Mouse (Mus musculus): ENCODE results near the gene Ece2. TPM values are rescaled to one million over a fixed set of nuclear protein-coding genes. Genes with fewer than 3 reads are reported as not detected.
A peak's percentile ranks its signal among the peaks of the same experiment; 100 is the strongest.

Ece2 gene
- under 1 TPM in 1 of 2 experiments, not detected in 1; 0.42 TPM for total RNA-seq (2021)
- long read RNA-seq, experiment 1, result 0 reads
- long read RNA-seq, experiment 2, result 0 reads

DNA sequence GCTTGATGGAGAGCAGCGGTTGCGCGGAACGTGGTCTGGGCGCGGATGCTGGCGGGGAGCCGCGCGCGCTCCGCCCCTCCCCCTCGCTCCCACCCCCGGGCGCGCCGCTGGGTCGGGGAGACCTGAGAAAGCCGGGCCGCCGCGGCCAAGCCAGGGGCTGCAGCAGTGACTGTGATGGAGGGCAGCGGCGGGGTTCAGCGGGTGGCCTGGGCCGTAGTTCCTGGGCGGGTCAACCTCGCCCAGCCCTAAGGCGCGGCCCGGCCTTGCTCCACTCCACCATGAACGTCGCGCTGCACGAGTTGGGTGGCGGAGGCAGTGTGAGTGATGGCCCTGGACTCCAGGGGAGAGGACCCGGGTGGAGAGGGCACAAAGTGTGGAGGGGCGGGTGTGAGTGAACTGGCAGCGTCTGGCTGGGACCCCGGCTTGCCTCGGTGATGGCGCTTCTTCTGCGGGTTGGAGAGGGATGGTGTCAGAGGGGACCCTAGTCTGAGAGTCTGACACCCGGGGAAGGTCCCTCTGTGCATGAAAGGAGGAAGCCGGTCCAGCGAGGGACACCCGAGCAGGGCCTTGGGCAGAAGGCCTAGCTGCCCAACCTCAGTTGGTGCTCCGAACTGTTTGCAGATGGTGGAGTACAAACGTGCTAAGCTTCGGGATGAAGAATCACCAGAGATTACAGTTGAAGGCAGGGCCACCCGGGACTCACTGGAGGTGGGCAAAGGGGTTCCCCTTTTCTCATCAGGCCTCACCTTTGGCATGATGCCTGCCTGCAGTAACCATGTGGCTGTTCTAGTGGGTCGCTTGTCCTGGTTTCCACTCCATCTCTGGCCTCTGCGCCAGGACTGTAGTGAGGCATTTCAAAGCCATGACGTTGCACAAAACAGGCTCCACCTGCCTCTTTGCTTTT is at the start of gene Ece2:
Gene Ece2 (plus strand): TSS at position 98 of the 904 bp plus-strand sequence.
- TF ChIP-seq CTCF (IDR thresholded peaks at IDR 0.05), result no peak
- intact Hi-C loops (cut with DNase I), result no loop called here
- H3K4me3 ChIP-seq, result peak within 1 kb of the TSS; percentile 71
- peak; percentile 35 for DNase-seq
- H3K27ac ChIP-seq, result no peak within 1 kb of the TSS

DNA sequence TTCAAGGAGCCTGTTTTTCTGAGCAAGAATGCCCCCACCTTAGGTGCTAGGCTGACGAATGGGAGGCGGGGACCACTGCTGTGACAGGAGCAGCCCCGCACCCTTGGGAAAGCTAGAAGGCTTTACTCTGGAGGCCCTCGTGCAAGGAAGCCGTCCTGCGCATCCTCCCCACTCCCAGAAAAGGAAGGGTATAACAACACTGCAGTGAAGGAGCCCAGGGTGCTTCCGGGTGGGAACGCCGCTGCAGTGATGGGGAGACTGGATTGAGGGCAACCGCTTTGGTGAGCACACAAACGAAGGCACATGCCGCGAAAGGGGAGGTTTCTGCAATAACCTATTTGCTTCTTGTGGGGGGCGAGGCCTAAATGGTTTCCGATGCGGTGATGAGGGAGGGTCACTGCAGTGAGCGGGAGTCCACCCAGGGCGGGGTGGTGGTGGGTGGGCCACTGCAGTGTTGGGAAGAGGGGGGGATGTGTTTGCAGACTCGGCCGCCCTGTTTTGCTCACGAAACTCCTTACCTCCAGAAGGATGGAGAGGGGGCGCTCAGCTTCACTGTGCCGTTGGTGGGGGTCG is 40.2 kb upstream of the Ece2 start, which contains the start of gene Vwa5b2:
Gene Vwa5b2 (plus strand): TSS at position 106 of the 573 bp plus-strand sequence.
- no peak within 1 kb of the TSS for H3K27ac ChIP-seq
- no peak for TF ChIP-seq CTCF (IDR thresholded peaks at IDR 0.05)
- no peak for DNase-seq
- intact Hi-C loops (cut with DNase I), result no loop called here
- H3K4me3 ChIP-seq, result peak within 1 kb of the TSS; percentile 64

DNA sequence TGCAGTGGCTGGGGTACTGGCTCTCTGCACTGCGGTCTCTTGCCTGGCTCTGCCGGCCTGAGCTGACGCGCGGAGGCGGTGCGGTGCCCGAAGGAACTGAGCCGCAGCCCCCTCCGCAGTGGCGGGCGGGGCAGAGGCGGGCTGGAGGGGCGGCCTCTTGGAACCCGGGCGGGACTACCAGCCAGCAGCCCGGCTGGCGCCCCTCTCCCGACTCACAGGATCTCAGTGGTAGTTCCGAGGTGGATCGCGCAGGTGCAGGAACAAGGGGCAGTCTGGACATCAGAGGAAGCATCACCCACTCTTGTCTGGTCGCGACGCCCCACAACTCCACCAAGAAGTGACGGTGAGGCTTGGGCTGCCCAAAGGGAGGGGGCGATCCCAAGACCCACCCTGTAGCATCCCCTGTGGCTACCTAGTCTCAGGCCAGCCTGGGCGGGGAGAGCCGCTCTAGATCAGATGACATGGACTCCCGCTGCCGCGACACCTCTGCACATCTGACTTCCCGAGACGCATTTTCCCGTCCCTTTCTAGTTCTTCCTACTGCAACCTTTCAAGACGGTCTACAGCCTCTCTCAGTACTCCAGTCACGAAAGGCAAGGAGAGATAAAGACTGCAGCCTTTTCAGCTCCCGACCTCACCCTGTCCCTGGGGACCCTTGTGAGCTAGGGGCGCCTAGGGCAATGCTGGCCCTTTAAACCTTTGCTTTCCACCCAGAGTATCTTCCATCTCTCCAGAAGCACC is 39.5 kb upstream of the Ece2 start:
- intact Hi-C loops (cut with DNase I), result no loop called here
- no peak for DNase-seq
- Histone ChIP-seq H3K4me3 (peak overlapping the region; percentile 64), H3K27ac (no peak overlapping the region)
- TF ChIP-seq CTCF (IDR thresholded peaks at IDR 0.05), result no peak

DNA sequence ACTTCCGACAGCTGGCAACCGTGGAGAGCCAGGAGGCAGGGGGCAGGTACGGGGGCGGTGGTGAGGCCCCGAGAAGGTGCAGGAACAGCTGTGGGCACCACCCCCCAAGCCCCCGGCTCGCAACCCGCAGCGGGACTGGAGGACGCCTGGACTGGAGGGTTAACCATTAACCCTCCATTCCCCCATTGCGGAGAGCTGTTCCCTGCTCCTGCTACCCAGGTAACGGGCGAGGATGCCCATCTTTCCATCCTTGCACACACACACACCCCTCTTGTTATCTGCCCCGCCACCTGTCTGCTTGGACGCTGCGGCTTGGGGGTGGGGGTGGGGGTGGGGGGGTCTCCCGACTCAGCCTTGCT is 39.0 kb upstream of the Ece2 start:
- Histone ChIP-seq H3K4me3 (peak overlapping the region; percentile 64), H3K27ac (no peak overlapping the region)
- no peak for TF ChIP-seq CTCF (IDR thresholded peaks at IDR 0.05)
- no peak for DNase-seq
- intact Hi-C loops (cut with DNase I), result no loop called here

DNA sequence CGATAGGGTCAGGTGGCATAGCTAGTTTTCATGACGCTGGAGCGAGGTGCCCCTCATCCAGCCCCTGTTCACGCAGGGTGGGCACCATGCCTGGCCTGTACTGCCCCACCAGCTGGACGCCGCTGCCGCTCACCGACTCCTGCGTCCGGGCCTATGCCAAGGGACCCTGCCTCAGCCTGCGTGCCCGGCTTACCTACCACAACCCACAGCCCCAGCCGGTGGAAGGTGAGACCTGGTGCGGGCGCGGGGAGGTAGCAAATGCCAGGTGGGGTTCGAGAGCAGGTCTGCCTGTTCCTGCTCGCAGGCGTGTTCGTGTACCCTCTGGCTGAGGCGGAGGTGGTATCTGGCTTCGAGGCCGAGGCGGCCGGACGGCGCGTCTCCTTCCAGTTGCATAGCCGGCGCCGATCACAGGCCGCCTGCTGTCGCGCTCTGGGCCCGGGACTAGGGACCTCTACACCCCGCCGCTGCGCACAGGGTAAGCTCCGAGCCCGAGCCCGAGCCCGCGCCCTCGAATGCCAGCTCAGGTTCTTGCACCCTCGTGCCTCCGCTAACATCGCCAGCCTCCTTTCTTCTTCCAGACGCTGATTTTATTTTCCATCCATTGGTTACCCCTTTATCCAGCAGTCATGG is 38.4 kb upstream of the Ece2 start:
- no peak for TF ChIP-seq CTCF (IDR thresholded peaks at IDR 0.05)
- H3K4me3 ChIP-seq, result no peak overlapping the region
- intact Hi-C loops (cut with DNase I), result no loop called here
- DNase-seq, result no peak
- no peak overlapping the region for H3K27ac ChIP-seq

DNA sequence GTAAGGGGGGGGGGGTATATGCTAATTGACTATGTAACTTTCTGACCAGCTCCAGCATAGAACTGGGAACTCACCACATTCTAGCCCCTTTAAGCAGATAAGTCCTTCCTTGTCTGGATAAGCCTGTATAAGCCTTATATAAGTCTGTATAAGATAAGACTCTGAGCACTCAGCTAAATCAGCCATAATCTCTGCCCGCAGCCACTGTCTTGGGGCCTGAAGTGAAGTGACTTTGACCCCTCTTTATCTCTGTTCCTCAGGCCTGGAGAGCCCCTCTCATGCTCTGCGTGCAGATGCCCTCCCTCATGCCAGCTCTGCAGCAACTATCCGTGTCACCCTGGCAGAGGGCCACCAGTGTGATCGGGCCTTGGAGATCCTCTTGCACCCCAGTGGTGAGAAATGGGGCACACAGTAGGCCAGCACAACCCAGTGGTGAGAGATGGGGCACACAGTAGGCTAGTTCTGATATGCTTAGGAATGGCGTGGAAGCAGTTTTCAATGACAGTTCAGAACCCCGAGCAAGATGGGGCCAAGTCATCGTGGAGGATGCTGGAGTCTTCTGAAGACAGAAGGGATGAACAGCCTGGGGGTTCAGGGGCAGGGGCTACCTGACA is 34.5 kb upstream of the Ece2 start:
- DNase-seq, result no peak
- intact Hi-C loops (cut with DNase I), result no loop called here
- TF ChIP-seq CTCF (IDR thresholded peaks at IDR 0.05), result no peak
- H3K27ac ChIP-seq, result no peak overlapping the region
- H3K4me3 ChIP-seq, result no peak overlapping the region

DNA sequence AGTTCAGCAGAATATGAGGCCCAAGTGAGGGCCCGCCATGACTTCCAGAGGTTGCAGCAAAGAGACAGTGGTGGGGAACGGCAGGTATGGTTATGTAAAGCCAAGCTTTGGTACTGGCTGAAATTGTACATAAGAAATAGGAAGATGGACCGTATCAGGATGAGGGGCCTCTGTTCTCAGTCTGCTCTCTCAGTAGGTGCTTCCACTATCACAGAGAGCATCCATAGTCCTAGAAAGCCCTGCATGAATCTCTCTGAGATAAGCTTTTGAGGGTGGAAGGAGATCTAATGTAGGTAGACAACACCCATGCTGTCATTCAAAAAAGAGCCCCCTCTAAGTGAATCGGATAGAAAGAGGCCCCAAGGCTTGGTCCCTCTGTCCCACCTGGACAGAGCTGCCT is 33.9 kb upstream of the Ece2 start:
- no peak for TF ChIP-seq CTCF (IDR thresholded peaks at IDR 0.05)
- no peak for DNase-seq
- intact Hi-C loops (cut with DNase I), result no loop called here
- no peak overlapping the region for H3K4me3 ChIP-seq
- H3K27ac ChIP-seq, result no peak overlapping the region

DNA sequence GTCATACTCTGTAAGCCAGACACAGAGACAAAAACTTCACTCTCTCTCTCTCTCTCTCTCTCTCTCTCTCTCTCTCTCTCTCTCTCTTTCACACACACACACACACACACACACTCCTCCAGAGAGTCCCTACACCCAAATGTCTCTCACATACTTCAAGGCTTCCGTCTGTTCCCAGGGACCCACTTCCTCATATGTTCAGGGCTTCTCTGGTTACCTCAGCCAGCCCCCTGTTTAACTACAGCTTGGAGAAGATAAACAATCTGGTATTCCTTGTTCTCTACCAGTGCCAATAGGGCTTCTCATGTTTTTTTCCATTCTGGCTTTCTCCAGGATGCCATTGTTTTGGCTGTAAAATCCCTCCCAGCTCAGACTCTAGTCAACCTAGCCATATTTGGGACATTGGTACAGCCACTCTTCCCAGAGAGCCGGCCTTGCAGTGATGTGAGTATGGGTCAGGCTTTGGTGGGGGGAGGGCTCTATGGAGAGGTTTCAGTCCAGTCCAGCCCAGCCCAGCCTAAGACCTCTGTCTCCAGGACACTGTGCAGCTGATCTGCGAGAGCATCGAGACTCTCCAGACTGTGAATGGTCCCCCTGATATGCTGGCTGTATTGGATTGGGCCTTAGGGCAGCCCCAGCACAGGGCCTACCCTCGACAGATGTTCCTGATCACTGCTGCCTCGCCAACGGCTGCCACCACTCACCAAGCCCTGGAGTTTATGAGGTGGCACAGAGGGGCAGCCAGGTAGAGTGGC is 32.8 kb upstream of the Ece2 start:
- intact Hi-C loops (cut with DNase I), result no loop called here
- no peak for DNase-seq
- no peak for TF ChIP-seq CTCF (IDR thresholded peaks at IDR 0.05)
- no peak overlapping the region for H3K27ac ChIP-seq
- H3K4me3 ChIP-seq, result no peak overlapping the region

DNA sequence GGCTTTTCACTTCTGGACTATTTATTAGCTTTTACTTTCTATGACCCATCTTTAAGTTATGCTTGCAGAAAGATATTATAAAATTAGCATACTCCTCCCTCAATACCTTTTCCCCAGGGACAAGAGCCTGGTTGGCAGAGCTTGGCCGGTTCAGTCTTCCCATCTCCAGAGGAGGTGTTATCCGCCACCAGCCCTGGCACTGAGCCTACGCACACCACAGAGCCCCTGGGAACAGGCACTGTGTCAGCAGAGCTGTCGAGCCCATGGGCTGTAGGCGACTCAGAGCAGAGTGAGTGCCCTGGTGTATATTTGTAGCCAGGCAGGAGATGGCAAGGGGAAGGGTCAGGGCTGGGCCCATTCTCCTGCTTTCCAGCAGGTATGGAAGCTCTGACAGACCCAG is 29.1 kb upstream of the Ece2 start:
- intact Hi-C loops (cut with DNase I), result no loop called here

DNA sequence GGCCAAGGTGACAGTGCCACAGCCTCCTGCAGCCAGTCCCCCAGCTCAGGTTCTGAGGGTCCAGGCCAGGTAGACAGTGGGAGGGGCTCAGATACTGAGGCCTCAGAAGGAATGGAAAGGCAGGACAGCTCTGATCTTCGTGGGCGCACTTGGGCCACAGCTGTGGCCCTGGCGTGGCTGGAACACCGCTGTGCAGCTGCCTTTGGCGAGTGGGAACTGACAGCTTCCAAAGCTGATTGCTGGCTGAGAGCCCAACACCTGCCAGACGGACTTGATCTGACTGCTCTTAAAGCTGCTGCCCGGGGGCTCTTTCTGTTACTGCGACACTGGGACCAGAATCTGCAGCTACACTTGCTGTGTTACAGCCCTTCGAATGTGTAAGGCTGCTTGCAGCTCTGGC is 24.9 kb upstream of the Ece2 start:
- Histone ChIP-seq H3K4me3 (no peak overlapping the region), H3K27ac (no peak overlapping the region)
- TF ChIP-seq CTCF (IDR thresholded peaks at IDR 0.05), result no peak
- intact Hi-C loops (cut with DNase I), result no loop called here
- DNase-seq, result peak; percentile 52

More for the DNA sequence above, 29.1 kb upstream of the Ece2 start:
- no peak overlapping the region for H3K27ac ChIP-seq
- no peak for DNase-seq
- TF ChIP-seq CTCF (IDR thresholded peaks at IDR 0.05), result no peak
- no peak overlapping the region for H3K4me3 ChIP-seq
